Mouse (Mus musculus) G1E (cell line): Measurements from ENCODE around the gene Cwc22. TPM values are rescaled to one million over a fixed set of nuclear protein-coding genes. Genes with fewer than 3 reads are reported as not detected.

ENCODE experiments used
- ATAC-seq: 2 replicates; pipeline ENCODE4 v1.8.0; 2016; ENCODE audit warnings: mild to moderate bottlenecking; ENCODE audit not compliant: insufficient number of reproducible peaks, poor library complexity, low FRiP score, severe bottlenecking; ENCODE audit errors: extremely low read depth
- DNase-seq: peaks from one replicate; pipeline ENCODE4 v3.0.0; 2012; ENCODE audit warnings: low spot score
- H3K27me3 ChIP-seq: 2 replicates; pipeline ENCODE4 v1.6.1; 2012; ENCODE audit warnings: mild to moderate bottlenecking, low read length, inconsistent platforms; ENCODE audit not compliant: insufficient read depth
- H3K36me3 ChIP-seq: replicated peaks from 2 replicates; pipeline ENCODE3; 2012; ENCODE audit warnings: mild to moderate bottlenecking, inconsistent platforms
- H3K4me1 ChIP-seq: 2 replicates; pipeline ENCODE4 v1.6.1; 2012; ENCODE audit warnings: low read depth, low read length, inconsistent platforms, mixed read lengths; ENCODE audit not compliant: insufficient read depth
- H3K4me3 ChIP-seq: 2 replicates; pipeline ENCODE4 v1.5.1; 2012; ENCODE audit warnings: low read depth, mild to moderate bottlenecking, inconsistent platforms, low read length, moderate library complexity, mixed read lengths
- H3K9me3 ChIP-seq: replicated peaks from 2 replicates; pipeline ENCODE4 v1.6.1; 2012; ENCODE audit warnings: inconsistent platforms
- CTCF ChIP-seq: IDR thresholded peaks from 2 replicates; pipeline ENCODE4 v1.5.1; 2012; ENCODE audit warnings: low read depth, low read length, inconsistent platforms, mixed read lengths
- GATA1 ChIP-seq: IDR thresholded peaks from 2 replicates; pipeline ENCODE4 v1.6.1; 2012; ENCODE audit warnings: borderline replicate concordance, low read length, inconsistent platforms, mixed read lengths
- GATA2 ChIP-seq: IDR thresholded peaks from 2 replicates; pipeline ENCODE4 v1.6.1; 2012; ENCODE audit warnings: low read depth, low read length, inconsistent platforms, borderline replicate concordance
- POLR2AphosphoS5 ChIP-seq: IDR thresholded peaks from 2 replicates; pipeline ENCODE4 v1.6.1; 2012; ENCODE audit warnings: low read depth, low read length, inconsistent platforms; ENCODE audit not compliant: insufficient replicate concordance
- TAL1 ChIP-seq: conservative IDR thresholded peaks from 2 replicates; pipeline ENCODE4 v1.6.1; 2012; ENCODE audit warnings: low read depth, low read length, inconsistent platforms, mixed read lengths
- polyA plus RNA-seq: library from polyadenylated mRNA; stranded (reverse); fragments of >175 nt; gene quantifications from 2 replicates; pipeline ENCODE4 v1.2.3, GENCODE M21; 2012
- total RNA-seq, 2 experiments: library from RNA; stranded (forward) in 1 of 2; stranded (reverse) in 1 of 2; fragments of 200-1000 nt in 1 of 2; fragments of >200 nt in 1 of 2; fragmentation: Nextera tagmentation in 1 of 2; gene quantifications; 2 replicates each; pipeline ENCODE4 v1.2.3; 2014 to 2017

Gene Cwc22
- total and polyA plus RNA-seq, 3 experiments = 22.5 to 106 (median 84.4) TPM

DNA sequence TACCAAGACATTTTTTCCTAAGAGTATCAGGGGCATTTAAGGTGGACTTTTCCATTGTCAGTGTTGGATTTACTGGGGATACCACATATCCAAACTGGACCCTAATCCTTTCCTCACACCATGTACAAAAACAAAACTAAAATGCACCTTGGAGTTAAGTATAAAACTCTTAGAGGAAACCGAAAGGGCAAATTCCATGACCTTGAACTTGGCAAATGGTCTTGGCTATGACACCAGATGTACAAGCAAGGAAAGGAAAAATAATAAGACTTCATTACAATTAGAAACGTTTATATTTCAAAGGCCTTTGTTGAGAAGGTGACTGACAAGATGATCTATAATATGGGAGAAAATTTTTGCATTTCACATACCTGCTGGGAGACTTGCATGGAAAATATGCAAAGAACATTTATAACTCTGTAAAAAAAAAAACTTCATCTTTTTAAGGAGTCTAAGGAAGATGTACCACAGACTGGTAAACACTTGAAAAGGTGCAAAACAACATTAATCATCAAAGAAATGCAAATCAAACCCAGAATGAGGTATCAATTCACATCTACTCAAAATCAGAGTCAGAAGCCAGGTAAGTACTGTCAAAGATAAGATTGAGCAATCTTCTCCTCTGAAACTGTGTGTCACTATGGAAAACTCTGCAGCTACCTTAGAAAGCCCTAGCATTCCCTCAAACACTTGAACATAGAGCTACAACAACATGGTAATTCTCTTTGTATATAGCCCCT lies 40.0 kb upstream of the Cwc22 start:
- DNase-seq = no peak

DNA sequence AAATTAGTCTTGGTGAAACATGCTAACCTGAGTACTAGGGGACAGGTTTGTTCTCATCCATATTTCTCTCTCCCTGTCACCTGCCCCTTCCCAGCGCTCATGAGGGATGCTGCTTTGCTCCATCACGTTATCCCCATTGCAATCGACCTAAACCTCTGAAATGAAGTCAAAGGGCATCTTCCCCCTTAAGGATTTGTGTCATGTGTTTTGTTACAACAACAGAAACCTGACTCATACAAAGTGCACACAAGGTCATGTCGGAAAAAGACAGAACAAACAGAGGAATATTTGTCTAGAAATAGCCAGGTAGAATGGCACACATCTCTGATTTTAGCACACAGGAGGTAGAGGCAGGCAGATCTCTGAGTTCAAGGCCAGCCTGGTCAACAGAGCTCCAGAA lies 38.0 kb upstream of the Cwc22 start:
- Histone ChIP-seq H3K9me3 (no peaks in the 10 kb centered on the region), H3K27me3 (no peaks in the 10 kb centered on the region), H3K4me3 (no peak overlapping the region), H3K36me3 (no peaks in the 10 kb centered on the region), H3K4me1 (no peaks in the 10 kb centered on the region)
- no peak for ATAC-seq
- TF ChIP-seq GATA2 (no peak), CTCF (no peak), TAL1 (no peak), GATA1 (no peak), POLR2AphosphoS5 (no peak)
- DNase-seq = no peak

More for the DNA sequence above, 40.0 kb upstream of the Cwc22 start:
- no peaks in the 10 kb centered on the region for H3K4me1 ChIP-seq
- H3K9me3 ChIP-seq = no peaks in the 10 kb centered on the region
- no peak for ATAC-seq
- H3K4me3 ChIP-seq = no peak overlapping the region
- no peaks in the 10 kb centered on the region for H3K36me3 ChIP-seq
- TF ChIP-seq CTCF (no peak), GATA1 (no peak), GATA2 (no peak), POLR2AphosphoS5 (no peak), TAL1 (no peak)
- no peaks in the 10 kb centered on the region for H3K27me3 ChIP-seq

DNA sequence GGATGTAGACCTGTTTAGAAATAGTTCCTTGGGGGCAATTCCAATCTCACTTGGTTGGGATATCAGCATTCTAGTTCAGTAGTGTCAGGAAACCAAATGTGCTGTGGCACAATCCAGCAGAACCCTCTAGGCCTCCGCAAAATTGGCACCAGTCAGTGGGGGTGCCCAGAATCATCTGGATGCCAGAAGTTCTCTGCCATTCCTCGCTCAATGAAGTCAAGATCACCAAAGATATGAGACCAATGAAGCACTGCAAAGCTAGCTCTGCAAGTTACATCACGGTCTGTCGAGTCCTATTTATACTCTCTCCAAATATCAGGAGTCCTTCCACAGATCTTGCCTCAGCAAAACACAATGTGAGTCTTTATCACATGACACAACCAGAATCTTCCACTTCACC lies 35.7 kb upstream of the Cwc22 start:
- H3K4me1 ChIP-seq = no peaks in the 10 kb centered on the region
- no peak for ATAC-seq
- H3K4me3 ChIP-seq = no peak overlapping the region
- H3K9me3 ChIP-seq = peaks cover 3% of the 10 kb centered on the region
- no peak for DNase-seq
- no peaks in the 10 kb centered on the region for H3K36me3 ChIP-seq
- TF ChIP-seq TAL1 (no peak), GATA1 (no peak)
- H3K27me3 ChIP-seq = no peaks in the 10 kb centered on the region

DNA sequence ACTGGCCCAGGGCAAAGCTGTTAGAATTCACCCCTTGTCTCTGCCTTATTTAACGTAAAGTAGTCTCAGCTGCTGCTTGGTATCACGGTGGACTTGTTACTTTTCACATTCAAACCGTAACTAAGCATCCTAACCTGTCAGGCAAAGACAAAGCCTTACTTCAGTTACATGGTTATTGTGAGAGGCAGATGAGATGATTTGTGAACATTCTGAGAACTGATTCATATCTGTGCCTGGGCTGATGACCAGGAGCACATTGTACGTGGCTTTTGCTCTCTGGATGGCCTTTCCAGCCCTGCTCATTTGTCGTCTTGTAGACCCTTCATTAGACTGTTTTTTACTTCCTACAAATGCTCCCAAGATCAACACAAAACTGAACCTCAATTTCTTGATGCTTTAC lies 34.5 kb upstream of the Cwc22 start:
- TF ChIP-seq CTCF = no peak
- no peak for TF ChIP-seq TAL1
- no peak for TF ChIP-seq GATA2
- no peak for TF ChIP-seq POLR2AphosphoS5
- no peak for TF ChIP-seq GATA1
- no peaks in the 10 kb centered on the region for H3K4me1 ChIP-seq

DNA sequence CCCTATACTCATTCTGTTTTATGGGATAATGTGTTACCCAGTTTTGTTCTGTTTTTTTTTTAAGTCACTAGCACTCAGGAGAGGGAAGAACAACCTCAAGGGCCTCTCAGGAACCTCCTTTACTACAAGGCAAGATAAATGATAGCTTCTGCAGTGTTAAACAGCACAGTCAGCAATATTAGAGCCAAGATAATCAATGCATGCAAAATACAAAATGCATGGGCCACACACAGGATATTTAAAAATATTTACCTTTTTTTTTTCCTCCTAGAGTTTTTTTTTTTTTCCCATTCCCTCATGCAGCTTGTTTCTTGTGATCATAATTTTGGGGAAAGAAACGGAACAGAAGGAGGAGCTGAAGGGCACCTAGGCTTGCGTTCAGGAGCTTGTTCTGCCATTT lies 33.3 kb upstream of the Cwc22 start:
- H3K9me3 ChIP-seq = peaks cover 3% of the 10 kb centered on the region
- TF ChIP-seq CTCF = no peak
- TF ChIP-seq POLR2AphosphoS5 = no peak
- no peak for TF ChIP-seq GATA1
- no peak for TF ChIP-seq TAL1
- no peak for TF ChIP-seq GATA2
- H3K4me1 ChIP-seq = no peaks in the 10 kb centered on the region
- no peak overlapping the region for H3K4me3 ChIP-seq
- H3K27me3 ChIP-seq = no peaks in the 10 kb centered on the region
- H3K36me3 ChIP-seq = no peaks in the 10 kb centered on the region
- DNase-seq = no peak
- ATAC-seq = no peak

More for the DNA sequence above, 34.5 kb upstream of the Cwc22 start:
- no peak for DNase-seq
- Histone ChIP-seq H3K4me3 (no peak overlapping the region), H3K27me3 (no peaks in the 10 kb centered on the region), H3K36me3 (no peaks in the 10 kb centered on the region), H3K9me3 (peaks cover 3% of the 10 kb centered on the region)
- ATAC-seq = no peak

DNA sequence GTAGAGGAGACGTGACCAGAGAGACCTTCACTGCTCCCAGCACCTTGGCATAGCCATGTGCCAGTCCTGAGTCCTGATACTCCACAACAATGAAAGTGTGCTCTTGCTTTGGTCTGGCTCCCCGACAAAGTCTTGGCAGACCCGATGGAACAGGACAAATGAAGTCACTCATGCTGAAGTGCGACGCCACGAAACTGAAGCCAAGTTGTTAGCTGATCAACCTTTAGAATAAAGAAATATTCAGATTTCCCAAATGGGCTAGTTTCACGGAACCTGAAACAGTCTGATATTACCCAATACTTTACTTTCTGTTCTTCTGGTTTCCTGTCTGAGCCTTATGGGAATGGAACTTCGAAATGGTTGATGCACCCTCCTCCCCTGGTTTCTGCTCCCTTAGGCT lies 32.9 kb upstream of the Cwc22 start:
- Histone ChIP-seq H3K27me3 (no peaks in the 10 kb centered on the region), H3K4me3 (no peak overlapping the region)
- ATAC-seq = no peak

More for the DNA sequence above, 32.9 kb upstream of the Cwc22 start:
- Histone ChIP-seq H3K9me3 (peaks cover 3% of the 10 kb centered on the region), H3K4me1 (no peaks in the 10 kb centered on the region), H3K36me3 (no peaks in the 10 kb centered on the region)
- TF ChIP-seq POLR2AphosphoS5 (no peak), CTCF (no peak), GATA2 (no peak), TAL1 (no peak), GATA1 (no peak)
- DNase-seq = no peak
